Mouse (Mus musculus): ENCODE data around the gene Cnnm3.

- TF ChIP-seq POLR2A (IDR thresholded peaks at IDR 0.05; ENCODE audit: control insufficient read depth, low read depth, low read length) (no peak), CTCF (IDR thresholded peaks at IDR 0.05; ENCODE audit: control insufficient read depth, insufficient read depth, insufficient replicate concordance, low read depth, low read length) (no peak)
These were observed 16.7 kb downstream of the Cnnm3 start for GRCm38 (mm10) chr1:36528351-36528750.

Data from testis, adult 2 months (tissue).